Mouse (Mus musculus) right cerebral cortex, postnatal 14 days (tissue): Measurements from ENCODE around the gene Camk2n2.

Source experiments
- DNase-seq: peaks from one replicate; pipeline ENCODE4 v3.0.0; 2022

Camk2n2 gene

GRCm38 (mm10) chr16:20610501-20611356 lies 10.4 kb downstream of the Camk2n2 start:
- DNase-seq: peak; percentile 63

DNA sequence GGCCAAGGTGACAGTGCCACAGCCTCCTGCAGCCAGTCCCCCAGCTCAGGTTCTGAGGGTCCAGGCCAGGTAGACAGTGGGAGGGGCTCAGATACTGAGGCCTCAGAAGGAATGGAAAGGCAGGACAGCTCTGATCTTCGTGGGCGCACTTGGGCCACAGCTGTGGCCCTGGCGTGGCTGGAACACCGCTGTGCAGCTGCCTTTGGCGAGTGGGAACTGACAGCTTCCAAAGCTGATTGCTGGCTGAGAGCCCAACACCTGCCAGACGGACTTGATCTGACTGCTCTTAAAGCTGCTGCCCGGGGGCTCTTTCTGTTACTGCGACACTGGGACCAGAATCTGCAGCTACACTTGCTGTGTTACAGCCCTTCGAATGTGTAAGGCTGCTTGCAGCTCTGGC lies 16.4 kb downstream of the Camk2n2 start:
- DNase-seq: no peak

DNA sequence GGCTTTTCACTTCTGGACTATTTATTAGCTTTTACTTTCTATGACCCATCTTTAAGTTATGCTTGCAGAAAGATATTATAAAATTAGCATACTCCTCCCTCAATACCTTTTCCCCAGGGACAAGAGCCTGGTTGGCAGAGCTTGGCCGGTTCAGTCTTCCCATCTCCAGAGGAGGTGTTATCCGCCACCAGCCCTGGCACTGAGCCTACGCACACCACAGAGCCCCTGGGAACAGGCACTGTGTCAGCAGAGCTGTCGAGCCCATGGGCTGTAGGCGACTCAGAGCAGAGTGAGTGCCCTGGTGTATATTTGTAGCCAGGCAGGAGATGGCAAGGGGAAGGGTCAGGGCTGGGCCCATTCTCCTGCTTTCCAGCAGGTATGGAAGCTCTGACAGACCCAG lies 20.6 kb downstream of the Camk2n2 start:
- DNase-seq: no peak

- DNase-seq: no peak
These were observed 24.2 kb downstream of the Camk2n2 start for GRCm38 (mm10) chr16:20596687-20597441.

GRCm38 (mm10) chr16:20595737-20596136 lies 25.4 kb downstream of the Camk2n2 start:
- no peak for DNase-seq

GRCm38 (mm10) chr16:20595060-20595673 lies 25.9 kb downstream of the Camk2n2 start:
- DNase-seq: no peak

DNA sequence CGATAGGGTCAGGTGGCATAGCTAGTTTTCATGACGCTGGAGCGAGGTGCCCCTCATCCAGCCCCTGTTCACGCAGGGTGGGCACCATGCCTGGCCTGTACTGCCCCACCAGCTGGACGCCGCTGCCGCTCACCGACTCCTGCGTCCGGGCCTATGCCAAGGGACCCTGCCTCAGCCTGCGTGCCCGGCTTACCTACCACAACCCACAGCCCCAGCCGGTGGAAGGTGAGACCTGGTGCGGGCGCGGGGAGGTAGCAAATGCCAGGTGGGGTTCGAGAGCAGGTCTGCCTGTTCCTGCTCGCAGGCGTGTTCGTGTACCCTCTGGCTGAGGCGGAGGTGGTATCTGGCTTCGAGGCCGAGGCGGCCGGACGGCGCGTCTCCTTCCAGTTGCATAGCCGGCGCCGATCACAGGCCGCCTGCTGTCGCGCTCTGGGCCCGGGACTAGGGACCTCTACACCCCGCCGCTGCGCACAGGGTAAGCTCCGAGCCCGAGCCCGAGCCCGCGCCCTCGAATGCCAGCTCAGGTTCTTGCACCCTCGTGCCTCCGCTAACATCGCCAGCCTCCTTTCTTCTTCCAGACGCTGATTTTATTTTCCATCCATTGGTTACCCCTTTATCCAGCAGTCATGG lies 29.9 kb downstream of the Camk2n2 start:
- no peak for DNase-seq

- no peak for DNase-seq
These were observed 30.4 kb downstream of the Camk2n2 start for GRCm38 (mm10) chr16:20590680-20591038.

GRCm38 (mm10) chr16:20589939-20590679 lies 31.0 kb downstream of the Camk2n2 start:
- DNase-seq: peak; percentile 66

- peak; percentile 53 for DNase-seq
These were observed 31.6 kb downstream of the Camk2n2 start, which contains the start of gene Vwa5b2 for GRCm38 (mm10) chr16:20589366-20589938. TSS of gene Vwa5b2 (plus strand) at chr16:20589471.
